Mouse (Mus musculus): ENCODE measurements around the gene Mycl. TPM values are rescaled to one million over a fixed set of nuclear protein-coding genes. Genes with fewer than 3 reads are reported as not detected.
A peak's percentile ranks its signal among the peaks of the same experiment; 100 is the strongest.

Gene Mycl
- polyA plus RNA-seq, 1 experiment from 2014 or later = 28.6 TPM

GRCm38 (mm10) chr4:123041131-123041530 lies 45.7 kb downstream of the Mycl start:
- DNase-seq (ENCODE audit: low spot score) = no peak
- peaks cover 76% of the 10 kb centered on the region for H3K36me3 ChIP-seq
- no peaks in the 10 kb centered on the region for H3K27me3 ChIP-seq (ENCODE audit: low read depth, poor library complexity, severe bottlenecking)
- no peak overlapping the region for H3K4me3 ChIP-seq
- no peak overlapping the region for H3K27ac ChIP-seq
- 92% methylated on average over 6 of the region's 6 CpGs for WGBS
- no peaks in the 10 kb centered on the region for H3K9me3 ChIP-seq (replicated peaks)
- no peaks in the 10 kb centered on the region for H3K4me1 ChIP-seq

DNA sequence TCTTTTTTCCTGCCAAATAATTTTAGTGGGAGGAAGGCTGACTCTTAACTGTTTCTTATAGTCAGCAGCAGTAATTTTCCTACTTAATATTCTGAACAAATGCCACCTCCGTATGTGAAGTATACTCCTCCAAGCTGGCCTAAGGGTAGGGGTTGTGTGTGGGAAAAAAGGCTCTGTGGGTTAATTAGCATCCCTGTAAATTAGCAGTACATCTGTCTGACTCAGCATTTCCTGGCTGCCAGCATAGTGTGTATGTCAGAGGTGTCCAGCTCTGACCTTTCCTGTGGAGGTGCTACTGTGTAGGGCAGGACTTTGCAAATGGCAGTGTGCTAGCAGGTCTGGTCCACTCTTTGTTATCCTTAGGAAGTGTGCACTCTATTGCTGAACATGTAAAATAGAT lies 48.4 kb downstream of the Mycl start:
- Histone ChIP-seq H3K27me3 (ENCODE audit: low read depth, poor library complexity, severe bottlenecking) (no peaks in the 10 kb centered on the region), H3K36me3 (peaks cover 94% of the 10 kb centered on the region), H3K9me3 (replicated peaks) (no peaks in the 10 kb centered on the region), H3K27ac (no peak overlapping the region), H3K4me1 (no peaks in the 10 kb centered on the region), H3K4me3 (no peak overlapping the region)
- WGBS = 93% methylated on average over 1 of the region's 1 CpGs
- DNase-seq (ENCODE audit: low spot score) = no peak

- WGBS = 92% methylated on average over 4 of the region's 4 CpGs
- DNase-seq (ENCODE audit: low spot score) = no peak
These were observed 49.4 kb downstream of the Mycl start for GRCm38 (mm10) chr4:123044842-123045241.

DNA sequence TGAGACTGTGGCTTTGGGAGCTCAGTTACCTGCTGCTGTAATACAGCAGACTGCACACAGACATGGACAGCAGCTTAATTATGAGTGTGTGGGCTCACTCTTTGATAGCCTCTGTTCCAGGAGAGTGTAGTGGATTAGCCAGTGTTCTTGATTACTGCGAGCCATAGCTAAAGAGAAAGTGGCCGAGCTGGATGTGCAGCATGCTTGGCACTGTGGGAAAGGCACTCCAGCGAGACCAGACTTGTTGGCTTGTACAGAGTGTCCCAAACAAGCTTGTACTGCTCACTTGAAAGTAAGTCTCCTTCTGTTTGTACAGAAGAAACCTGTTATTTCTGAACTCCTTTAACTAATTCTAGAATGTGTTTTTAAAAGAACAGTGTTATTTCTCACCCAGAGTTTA lies 50.8 kb downstream of the Mycl start:
- peak; percentile 35 for DNase-seq (ENCODE audit: low spot score)
- Histone ChIP-seq H3K9me3 (replicated peaks) (no peaks in the 10 kb centered on the region), H3K4me3 (no peak overlapping the region), H3K27me3 (ENCODE audit: low read depth, poor library complexity, severe bottlenecking) (no peaks in the 10 kb centered on the region), H3K4me1 (no peaks in the 10 kb centered on the region), H3K27ac (no peak overlapping the region), H3K36me3 (peaks cover 96% of the 10 kb centered on the region)
- 80% methylated on average over 3 of the region's 3 CpGs for WGBS

More at GRCm38 (mm10) chr4:123044842-123045241, 49.4 kb downstream of the Mycl start:
- Histone ChIP-seq H3K36me3 (peaks cover 94% of the 10 kb centered on the region), H3K4me1 (no peaks in the 10 kb centered on the region), H3K9me3 (replicated peaks) (no peaks in the 10 kb centered on the region), H3K27me3 (ENCODE audit: low read depth, poor library complexity, severe bottlenecking) (no peaks in the 10 kb centered on the region), H3K4me3 (no peak overlapping the region), H3K27ac (no peak overlapping the region)

DNA sequence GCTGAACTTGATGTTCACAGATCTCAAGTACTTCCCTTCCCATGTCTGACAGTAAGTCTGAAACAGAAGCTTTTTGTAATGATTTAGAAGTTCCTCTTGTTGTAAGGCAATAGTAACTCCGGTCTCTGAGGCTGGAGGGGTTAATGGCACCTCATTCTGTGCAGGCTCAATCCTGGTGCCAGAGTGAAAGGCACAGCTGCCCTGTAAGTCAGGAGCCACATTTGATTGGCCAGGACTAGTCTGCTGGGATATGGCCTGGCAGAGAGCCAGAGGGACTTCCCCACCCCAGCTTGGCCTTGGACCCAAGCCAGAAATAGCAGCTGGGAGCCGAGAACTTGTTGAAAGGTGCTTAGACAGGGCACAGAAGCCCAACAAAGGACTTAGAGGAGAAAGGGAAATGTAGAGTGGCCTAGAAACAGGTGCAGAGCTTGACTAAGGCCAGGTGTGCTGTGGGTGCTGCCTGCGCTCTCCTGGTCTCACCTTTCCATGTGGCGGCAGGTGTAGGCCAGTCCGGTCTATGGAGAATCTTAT lies 55.3 kb downstream of the Mycl start:
- no peak overlapping the region for H3K27ac ChIP-seq
- no peaks in the 10 kb centered on the region for H3K27me3 ChIP-seq (ENCODE audit: low read depth, poor library complexity, severe bottlenecking)
- no peaks in the 10 kb centered on the region for H3K4me1 ChIP-seq
- H3K4me3 ChIP-seq = no peak overlapping the region
- WGBS = 92% methylated on average over 5 of the region's 5 CpGs
- H3K36me3 ChIP-seq = peaks cover 100% of the 10 kb centered on the region
- no peaks in the 10 kb centered on the region for H3K9me3 ChIP-seq (replicated peaks)
- DNase-seq (ENCODE audit: low spot score) = no peak

Other genes with a start within 250 kb of the Mycl start
- gene Ppt1, start 159.4 kb upstream of the Mycl start, polyA plus RNA-seq (2016; fragmentation: Nextera tagmentation; extraction: Ambion mirVana) = 45.4 and 55.3 TPM in 2 replicates
- gene Cap1, start 109.6 kb upstream of the Mycl start, polyA plus RNA-seq (2016; fragmentation: Nextera tagmentation; extraction: Ambion mirVana) = 45.3 and 46.5 TPM in 2 replicates
- 10.1 and 10.7 TPM in 2 replicates for gene Mfsd2a, start 34.5 kb upstream of the Mycl start, polyA plus RNA-seq (2016; fragmentation: Nextera tagmentation; extraction: Ambion mirVana)
- gene Trit1, start 20.9 kb downstream of the Mycl start, polyA plus RNA-seq (2016; fragmentation: Nextera tagmentation; extraction: Ambion mirVana) = 17.7 and 17.8 TPM in 2 replicates
- gene Bmp8b, start 109.5 kb downstream of the Mycl start, polyA plus RNA-seq (2016; fragmentation: Nextera tagmentation; extraction: Ambion mirVana) = 0.16 and 0.29 TPM in 2 replicates
- gene Oxct2b, start 120.6 kb downstream of the Mycl start, polyA plus RNA-seq (2016; fragmentation: Nextera tagmentation; extraction: Ambion mirVana) = not detected in 2 replicates
- 133 and 144 TPM in 2 replicates for gene Ppie, start 144.3 kb downstream of the Mycl start, polyA plus RNA-seq (2016; fragmentation: Nextera tagmentation; extraction: Ambion mirVana)
- 0.28 and 0.48 TPM in 2 replicates for gene Hpcal4, start 187.6 kb downstream of the Mycl start, polyA plus RNA-seq (2016; fragmentation: Nextera tagmentation; extraction: Ambion mirVana)
- not detected in 2 replicates for gene Nt5c1a, start 205.9 kb downstream of the Mycl start, polyA plus RNA-seq (2016; fragmentation: Nextera tagmentation; extraction: Ambion mirVana)
- 1.8 and 2.2 TPM in 2 replicates for gene Heyl, start 237.9 kb downstream of the Mycl start, polyA plus RNA-seq (2016; fragmentation: Nextera tagmentation; extraction: Ambion mirVana)

All from limb, embryonic 10.5 days (tissue).